In the genomic region with DNA sequence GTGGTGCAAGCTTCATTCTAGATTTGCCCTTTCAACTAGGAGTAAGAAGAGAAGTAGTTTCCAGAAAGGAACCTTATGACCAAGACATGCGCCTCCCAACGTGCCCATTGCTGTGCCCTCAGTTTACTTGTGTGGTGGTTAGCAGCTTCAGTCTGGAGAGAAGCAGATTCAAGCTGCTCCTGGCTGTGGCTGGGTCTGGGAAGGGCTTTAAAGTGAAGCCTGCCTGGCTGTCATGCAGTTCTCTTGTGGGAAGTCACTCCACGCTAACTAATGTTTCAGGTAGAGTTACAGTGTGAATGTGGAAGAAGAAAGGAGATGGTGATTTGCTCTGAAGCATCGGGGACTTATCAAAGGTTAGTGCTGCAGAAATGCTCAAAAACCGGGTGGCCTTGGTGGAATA, we compare ENCODE assay signal across 20 mouse cellular contexts. TPM values are rescaled to one million over a fixed set of nuclear protein-coding genes. Genes with fewer than 3 reads are reported as not detected.
"Had no signal": no experiment of that assay in that cellular context is flagged by ENCODE, and none has a peak within 500 bp of the region (broad histone marks: within the 10 kb centered on the region; RNA-seq: fewer than 3 reads in every experiment).

No protein-coding gene starts in this region.

- H3K27me3 ChIP-seq: neural tube, embryonic 12.5 days; neural tube, embryonic 13.5 days; neural tube, embryonic 15.5 days; stomach, embryonic 15.5 days had no signal

- H3K4me1 ChIP-seq: neural tube, embryonic 12.5 days; neural tube, embryonic 13.5 days; neural tube, embryonic 15.5 days; stomach, embryonic 15.5 days had no signal

- H3K27ac ChIP-seq: neural tube, embryonic 12.5 days; neural tube, embryonic 13.5 days; neural tube, embryonic 15.5 days; stomach, embryonic 15.5 days; stomach, postnatal 0 days had no signal

- H3K4me2 ChIP-seq: neural tube, embryonic 12.5 days; neural tube, embryonic 13.5 days; neural tube, embryonic 15.5 days; stomach, embryonic 15.5 days had no signal

- H3K9me3 ChIP-seq: neural tube, embryonic 13.5 days; neural tube, embryonic 15.5 days; stomach, embryonic 15.5 days had no signal

- DNase-seq: retina, postnatal 1 day; right cerebral cortex, adult 18-20 months; right cerebral cortex, postnatal 14 days; right cerebral cortex, postnatal 25 days; right cerebral cortex, postnatal 4 days; spleen, adult 18-20 months; thymus, adult 18-20 months; thymus, adult 2 months; thymus, postnatal 14 days; thymus, postnatal 25 days; thymus, postnatal 36 days; thymus, postnatal 4 days had no signal

- H3K4me3 ChIP-seq: neural tube, embryonic 12.5 days; neural tube, embryonic 13.5 days; neural tube, embryonic 15.5 days; stomach, embryonic 15.5 days had no signal

- H3K9ac ChIP-seq: neural tube, embryonic 12.5 days; neural tube, embryonic 13.5 days; neural tube, embryonic 15.5 days; stomach, embryonic 15.5 days had no signal

RNA-seq across cellular contexts. Expression of a gene that starts 32.1 kb away (rescaled TPM):
- total RNA-seq: neutrophil, adult 5-6 weeks had no signal
- polyA plus RNA-seq: neural tube, embryonic 11.5 days; neural tube, embryonic 12.5 days; neural tube, embryonic 13.5 days; neural tube, embryonic 14.5 days; neural tube, embryonic 15.5 days had no signal
